Comparison of ENCODE assay signal across 8 mouse cellular contexts in genomic region chr7:123368187-123368586, GRCm38 (mm10). TPM values are rescaled to one million over a fixed set of nuclear protein-coding genes. Genes with fewer than 3 reads are reported as not detected.
DNase-seq lines count a peak whose midpoint lies in the region; ATAC-seq and TF ChIP-seq lines count a peak whose summit lies in the region.

No protein-coding gene starts in this region.

- peak overlapping the region; percentile 93 for H3K27ac ChIP-seq in gastrocnemius, adult 2 months
- no peak overlapping the region; the same call in 1 of the 2 replicates for H3K27ac ChIP-seq in liver, embryonic 15.5 days (replicated peaks)

- intact Hi-C loops in gastrocnemius, adult 2 months (cut with DNase I): loop anchor here (2.0 to 5.0 kb wide), 2 partner anchors 25 to 36 kb away; no protein-coding TSS in a partner anchor

- H3K36me3 ChIP-seq in liver, embryonic 15.5 days (replicated peaks): peaks cover 2% of the 10 kb centered on the region; the same call in 1 of the 2 replicates

- peak overlapping the region; percentile 3; the same call in 1 of the 2 replicates for H3K9ac ChIP-seq in liver, embryonic 15.5 days

- DNase-seq in gastrocnemius, adult 2 months: no peak
- DNase-seq in gastrocnemius, postnatal 4 days (ENCODE audit: low spot score in 2 of 2): no peak
- DNase-seq in spleen, postnatal 36 days (ENCODE audit: low spot score in 2 of 2): peak; percentile 26 to 35
- no peak for DNase-seq in spleen, postnatal 10 days (ENCODE audit: low spot score in 2 of 2)
- no peak for DNase-seq in left cerebral cortex, adult 18-20 months (ENCODE audit: low spot score in 2 of 2)
- no peak for DNase-seq in right cerebral cortex, postnatal 4 days

- peak overlapping the region; percentile 94 for H3K4me3 ChIP-seq in gastrocnemius, adult 2 months
- H3K4me3 ChIP-seq in liver, embryonic 15.5 days (replicated peaks): peak overlapping the region; percentile 95

- 35% methylated on average over 2 of the region's 2 CpGs for WGBS in liver, embryonic 15.5 days (ENCODE audit: insufficient replicate concordance)

- H3K4me2 ChIP-seq in liver, embryonic 15.5 days: peak overlapping the region; percentile 88

- H3K9me3 ChIP-seq in liver, embryonic 15.5 days (replicated peaks): no peaks in the 10 kb centered on the region

- ATAC-seq in liver, embryonic 15.5 days (ENCODE audit: insufficient read depth): no peak
- ATAC-seq in monocyte, adult 5-6 weeks (replicated peaks; ENCODE audit: insufficient number of reproducible peaks, low FRiP score, low TSS enrichment, poor library complexity, severe bottlenecking): no peak

- no peaks in the 10 kb centered on the region for H3K27me3 ChIP-seq in liver, embryonic 15.5 days

- TF ChIP-seq CTCF in gastrocnemius, adult 2 months (IDR thresholded peaks at IDR 0.05): no peak

- peaks cover 73% of the 10 kb centered on the region for H3K4me1 ChIP-seq in liver, embryonic 15.5 days (replicated peaks)

RNA-seq across cellular contexts. Expression of gene Lcmt1, which starts 1.4 kb away (rescaled TPM):
- 10 to 100 TPM; 28.5 to 28.8 TPM for total RNA-seq in gastrocnemius, adult 2 months (2021)
- total RNA-seq in gastrocnemius, postnatal 4 days (2021): 10 to 100 TPM; 28.9 to 32.6 TPM
- 21.2 and 22.3 TPM in 2 replicates for polyA plus RNA-seq in liver, embryonic 15.5 days (2015; fragmentation: Nextera tagmentation; extraction: Ambion mirVana)
- total RNA-seq in left cerebral cortex, adult 18-20 months (2021): 10 to 100 TPM; 86.8 to 87.7 TPM
- total RNA-seq in monocyte, adult 5-6 weeks (2017): 19.3 to 26.6 TPM (median 21.5 TPM) in 3 replicates

RNA-seq across cellular contexts. Expression of gene Arhgap17, which starts 1.5 kb away (rescaled TPM):
- total RNA-seq in gastrocnemius, adult 2 months (2021): 10 to 100 TPM; 16.4 to 18.5 TPM
- total RNA-seq in gastrocnemius, postnatal 4 days (2021): 10 to 100 TPM; 28.8 to 31.7 TPM
- polyA plus RNA-seq in liver, embryonic 15.5 days (2015; fragmentation: Nextera tagmentation; extraction: Ambion mirVana): 10.2 and 10.3 TPM in 2 replicates
- 10 to 100 TPM; 18.9 to 20.5 TPM for total RNA-seq in left cerebral cortex, adult 18-20 months (2021)
- total RNA-seq in monocyte, adult 5-6 weeks (2017): 32.6 to 77.7 TPM (median 39.3 TPM) in 3 replicates

Comparison
In these comparisons a context has a peak if more than half of its experiments do, and no peak if none do; other contexts are left out.
1. DNase-seq: peak in spleen, postnatal 36 days (2 of 2); none in gastrocnemius, adult 2 months (single experiment), gastrocnemius, postnatal 4 days (0 of 2), spleen, postnatal 10 days (0 of 2), left cerebral cortex, adult 18-20 months (0 of 2) and right cerebral cortex, postnatal 4 days (single experiment).